Mouse (Mus musculus): ENCODE results near the gene Fam72a.

Gene Fam72a

GRCm38 (mm10) chr1:131528081-131528507 lies 391 bp downstream of the Fam72a start:
- no peak for DNase-seq

- DNase-seq, result no peak
Observed at GRCm38 (mm10) chr1:131528561-131529166, 961 bp downstream of the Fam72a start.

- DNase-seq, result no peak
Observed at GRCm38 (mm10) chr1:131539771-131540170, 12.1 kb downstream of the Fam72a start.

- no peak for DNase-seq
Observed at GRCm38 (mm10) chr1:131540795-131541194, 13.1 kb downstream of the Fam72a start.

DNA sequence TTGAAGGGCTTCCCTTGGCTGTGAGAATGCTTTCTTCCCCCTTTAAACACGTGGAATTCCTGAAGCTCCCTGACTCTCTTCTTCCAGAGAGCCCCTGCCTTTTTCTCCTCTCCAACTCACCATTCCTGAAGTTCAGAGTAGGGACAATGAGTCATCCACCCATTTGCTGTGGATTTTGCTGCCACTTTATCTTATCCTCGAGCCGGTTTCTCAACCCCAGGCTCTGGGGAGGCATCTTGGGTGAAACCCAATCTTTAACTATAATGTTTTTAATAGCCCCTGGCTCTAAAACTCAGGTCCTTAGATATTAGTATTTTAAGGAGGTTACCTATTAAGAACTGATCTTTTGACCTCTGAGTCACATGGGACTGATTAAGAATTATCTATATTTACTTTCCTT lies 13.7 kb downstream of the Fam72a start:
- no peak for DNase-seq

DNA sequence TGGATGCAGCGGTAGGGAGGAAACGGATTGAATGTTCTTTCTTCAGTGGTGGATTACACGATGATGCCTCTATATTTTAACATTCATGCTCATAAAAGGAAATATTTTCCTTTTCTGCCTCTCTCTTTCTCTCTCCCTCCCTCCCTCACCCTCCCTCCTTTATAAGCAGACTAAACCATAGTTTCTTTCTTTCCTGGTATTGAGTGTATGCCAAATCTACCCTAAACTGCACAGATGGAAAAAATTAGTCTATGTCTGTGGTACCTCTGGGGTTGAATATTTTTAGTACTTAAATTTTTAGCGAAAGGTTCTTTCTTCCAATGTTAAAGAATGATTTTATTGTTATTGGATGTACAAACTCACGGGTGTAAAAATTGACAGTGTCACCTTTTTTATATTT lies 14.2 kb downstream of the Fam72a start:
- no peak for DNase-seq

DNA sequence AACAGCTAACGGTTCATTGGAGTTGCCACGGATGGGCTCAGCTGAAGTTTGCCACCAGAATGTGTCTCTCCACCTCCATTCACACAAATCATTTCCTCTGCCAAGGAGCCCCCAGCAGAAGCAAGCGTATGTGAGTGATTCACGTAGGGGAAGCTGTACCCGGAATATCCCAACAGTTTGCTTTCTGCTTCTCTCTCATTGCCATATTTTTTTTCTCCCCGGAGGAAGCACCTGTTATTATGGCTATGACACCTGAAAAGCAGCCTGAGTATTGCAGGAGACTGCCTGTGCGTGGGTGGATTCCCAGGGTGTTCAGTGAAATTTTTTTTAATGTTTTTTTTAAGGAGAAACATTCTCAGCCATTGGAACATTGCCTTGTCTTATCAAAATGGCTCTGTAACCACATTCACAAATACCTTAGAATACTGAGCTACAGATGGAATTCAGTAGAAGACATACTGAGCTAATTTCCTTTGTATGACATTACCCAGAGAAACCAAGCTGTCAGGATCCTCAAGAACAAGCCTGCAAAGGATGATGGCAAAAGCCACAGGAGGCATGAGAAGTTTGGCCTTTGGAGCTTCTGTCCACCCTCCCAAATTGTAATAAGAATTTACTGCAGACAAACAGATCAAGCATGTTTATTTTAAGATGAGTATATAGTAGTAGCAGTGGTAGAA lies 16.3 kb downstream of the Fam72a start:
- no peak for DNase-seq

- no peak for DNase-seq
Observed at GRCm38 (mm10) chr1:131546798-131547690, 19.3 kb downstream of the Fam72a start.

- peak; percentile 42 for DNase-seq
Observed at GRCm38 (mm10) chr1:131548494-131549365, 21.0 kb downstream of the Fam72a start.

DNA sequence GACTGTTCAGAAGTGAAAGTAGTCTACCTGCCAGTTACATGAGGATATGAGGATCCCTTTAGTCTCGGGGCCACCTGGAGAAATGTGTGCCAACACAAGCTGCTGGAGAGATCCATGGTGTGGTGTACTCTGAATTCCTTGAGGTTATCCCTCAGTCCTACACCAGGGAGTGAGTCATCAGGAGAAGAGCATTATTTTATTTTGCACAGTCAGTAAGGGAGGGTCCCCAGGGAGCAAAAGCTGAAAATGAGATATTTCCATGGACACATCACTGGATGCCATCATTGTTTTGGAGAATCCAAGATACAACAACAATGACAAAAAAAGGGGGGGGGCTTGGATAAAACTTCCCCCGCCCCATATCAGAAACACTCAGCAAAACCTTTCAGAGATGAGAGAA lies 24.3 kb downstream of the Fam72a start:
- DNase-seq, result no peak

- no peak for DNase-seq
Observed at GRCm38 (mm10) chr1:131553428-131553827, 25.7 kb downstream of the Fam72a start.

DNA sequence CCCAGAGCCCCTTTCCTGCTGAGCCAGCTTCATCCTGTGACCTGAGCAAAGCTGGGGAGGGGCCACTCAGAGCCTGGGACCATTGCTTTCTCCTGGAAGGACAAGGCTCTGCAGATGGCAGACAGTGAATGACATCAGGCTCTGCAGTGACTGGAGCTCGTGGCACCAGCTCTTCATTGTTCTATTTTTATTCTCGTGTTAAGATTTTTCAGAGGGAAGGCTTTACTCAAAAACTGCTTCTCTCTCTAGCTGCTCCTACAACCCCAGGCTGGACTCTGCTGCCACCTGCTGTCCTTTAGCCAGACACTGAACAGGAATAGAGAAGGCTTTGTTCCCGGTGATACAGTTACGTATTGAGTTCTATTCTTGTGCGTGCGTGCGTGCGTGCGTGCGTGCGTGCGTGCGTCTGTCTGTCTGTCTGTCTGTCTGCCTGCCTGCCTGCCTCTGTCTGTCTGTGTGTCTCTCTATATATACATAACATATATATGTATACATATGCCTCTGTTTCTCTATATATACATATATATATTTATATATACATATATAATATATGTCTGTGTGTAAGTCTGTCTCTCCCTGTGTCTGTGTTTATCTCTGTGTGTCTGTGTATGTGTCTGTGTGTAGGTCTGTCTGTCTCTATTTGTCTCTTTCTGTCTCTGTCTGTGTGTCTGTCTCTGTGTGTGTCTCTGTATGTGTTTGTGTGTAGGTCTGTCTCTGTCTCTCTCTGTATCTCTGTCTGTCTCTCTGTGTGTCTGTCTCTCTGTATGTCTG lies 27.5 kb downstream of the Fam72a start:
- DNase-seq, result peak; percentile 88

GRCm38 (mm10) chr1:131560500-131560899 lies 32.8 kb downstream of the Fam72a start:
- no peak for DNase-seq

DNA sequence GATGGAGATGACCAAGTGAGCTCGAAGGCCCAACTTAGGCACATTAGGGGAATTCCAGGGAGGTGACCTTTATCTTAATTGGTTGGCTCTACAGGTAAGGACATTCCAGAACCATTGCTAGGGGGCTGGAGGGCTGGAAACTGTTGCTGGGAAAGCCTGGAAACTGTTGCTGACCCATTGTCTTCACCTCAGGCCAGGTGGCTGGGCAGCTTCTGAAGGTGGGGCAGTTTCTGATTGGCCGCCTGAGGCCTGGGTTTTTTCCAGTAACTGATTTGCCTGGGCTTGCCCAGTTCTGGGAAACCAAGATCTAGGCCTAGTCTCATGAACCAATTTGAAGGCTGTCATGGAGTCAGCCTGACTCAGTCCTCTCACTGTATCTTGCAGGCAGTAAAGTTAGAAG lies 34.4 kb downstream of the Fam72a start:
- DNase-seq, result no peak

- peak; percentile 69 for DNase-seq
Observed at GRCm38 (mm10) chr1:131566056-131566455, 38.4 kb downstream of the Fam72a start.

DNA sequence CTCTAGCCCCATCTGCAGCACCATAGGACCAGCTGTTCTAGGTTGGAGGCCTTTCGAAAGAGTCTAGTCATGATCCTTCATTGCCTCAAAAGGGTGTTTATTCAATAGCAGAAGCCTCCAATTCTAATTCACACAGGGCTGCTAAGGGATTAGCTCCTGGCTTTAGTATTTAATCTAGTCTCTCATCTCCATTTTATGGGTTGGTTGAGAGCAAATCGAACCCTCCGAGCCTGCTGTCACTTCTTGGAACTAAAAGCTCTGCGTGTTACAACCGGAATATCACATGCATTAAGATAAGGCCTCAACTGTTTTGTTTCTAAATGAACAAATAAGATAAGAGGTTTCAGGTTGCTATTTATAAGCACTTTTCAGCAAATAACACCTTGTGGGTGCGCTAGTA lies 42.0 kb downstream of the Fam72a start:
- no peak for DNase-seq

- DNase-seq, result no peak
Observed at GRCm38 (mm10) chr1:131570391-131570790, 42.7 kb downstream of the Fam72a start.

GRCm38 (mm10) chr1:131573721-131574120 lies 46.0 kb downstream of the Fam72a start:
- peak; percentile 63 for DNase-seq

DNA sequence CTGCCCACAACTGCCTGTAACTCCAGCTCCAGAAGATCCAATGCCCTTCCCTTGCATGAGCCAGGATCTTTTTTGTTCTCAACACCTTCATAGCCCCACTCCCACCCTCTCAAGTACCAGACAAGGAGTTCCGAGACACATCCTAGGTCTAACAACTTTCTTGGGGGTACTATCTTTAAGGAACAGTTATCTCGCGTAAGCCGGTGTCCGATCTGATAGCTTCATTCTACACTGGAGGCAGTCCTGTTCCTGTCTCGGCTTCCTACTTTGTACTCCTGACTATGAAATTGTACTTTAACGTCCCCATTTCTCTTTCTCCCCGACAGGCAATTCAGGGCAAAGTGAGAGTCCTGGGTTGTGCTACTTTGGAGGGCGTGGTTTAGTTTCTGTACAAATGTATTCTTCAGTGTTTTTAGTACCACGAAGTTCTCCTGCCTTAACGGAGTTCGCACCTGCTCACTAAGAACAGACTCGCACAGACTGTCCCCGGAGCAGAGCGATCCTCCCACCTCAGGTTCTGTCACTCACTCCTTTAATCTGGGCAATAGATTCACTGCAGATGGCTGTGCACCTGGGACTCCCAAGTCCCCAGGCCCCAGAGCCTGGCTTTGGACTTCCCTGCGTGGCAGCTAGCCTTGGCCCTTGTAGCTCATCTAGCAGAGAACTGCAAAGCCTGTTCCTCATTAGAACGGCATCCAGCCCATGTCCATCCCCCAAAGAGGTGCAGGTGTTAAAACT lies 51.4 kb downstream of the Fam72a start:
- peak; percentile 40 for DNase-seq

DNA sequence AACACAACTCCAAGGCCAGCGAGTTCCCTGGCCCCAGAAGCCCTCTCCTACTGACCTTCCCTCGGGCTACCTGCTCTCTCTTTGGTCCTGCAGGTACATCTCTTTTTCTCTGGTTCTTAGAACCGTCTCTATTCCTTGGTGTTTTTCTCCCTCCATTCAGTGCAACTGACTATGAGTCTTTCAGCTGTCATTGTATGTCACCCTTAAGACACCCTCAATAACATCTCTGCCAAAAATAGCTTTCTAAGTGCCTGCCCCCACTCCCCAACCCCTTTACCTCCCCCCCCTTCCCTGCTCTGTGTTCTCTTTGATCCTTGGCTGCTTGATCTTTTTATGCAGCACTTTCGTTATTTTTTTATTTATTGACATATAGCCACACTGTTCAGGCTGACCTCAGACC lies 52.7 kb downstream of the Fam72a start:
- DNase-seq, result no peak

GRCm38 (mm10) chr1:131583598-131583997 lies 55.9 kb downstream of the Fam72a start:
- no peak for DNase-seq

Data from thymus, postnatal 4 days (tissue).